Mouse (Mus musculus) spleen, adult 2 months (tissue): ENCODE measurements around the gene Opalin. TPM values are rescaled to one million over a fixed set of nuclear protein-coding genes. Genes with fewer than 3 reads are reported as not detected.

ENCODE experiments used
- DNase-seq, 2 experiments: peaks; one replicate each; pipeline versions ENCODE4 v3.0.0 to v3.0.0-alpha.2; 2012 to 2021; ENCODE audit warnings: low spot score in 2 of 2, low read depth in 1 of 2
- H3K27ac ChIP-seq: fragments of 200-500 bp; 2 replicates; pipeline ENCODE4 v1.5.1; 2012; ENCODE audit warnings: low read length, inconsistent platforms; ENCODE audit not compliant: insufficient read depth
- H3K27me3 ChIP-seq: fragments of 200-500 bp; 2 replicates; pipeline ENCODE4 v1.6.1; 2012; ENCODE audit warnings: mild to moderate bottlenecking, moderate library complexity, low read length, inconsistent platforms; ENCODE audit not compliant: control insufficient read depth, insufficient read depth
- H3K36me3 ChIP-seq: fragments of 200-500 bp; 2 replicates; pipeline ENCODE4 v1.6.1; 2012; ENCODE audit warnings: mild to moderate bottlenecking, low read length, inconsistent platforms; ENCODE audit not compliant: control insufficient read depth, insufficient read depth
- H3K4me1 ChIP-seq: fragments of 200-500 bp; 2 replicates; pipeline ENCODE4 v1.6.1; 2011; ENCODE audit warnings: inconsistent platforms; ENCODE audit not compliant: control insufficient read depth, insufficient read depth, insufficient read length
- H3K4me3 ChIP-seq: fragments of 200-500 bp; 2 replicates; pipeline ENCODE4 v1.5.1; 2011; ENCODE audit warnings: mild to moderate bottlenecking, inconsistent platforms; ENCODE audit not compliant: insufficient read depth, insufficient read length; ENCODE audit errors: extremely low read depth
- CTCF ChIP-seq: fragments of 200-500 bp; IDR thresholded peaks from 2 replicates; pipeline ENCODE4 v1.5.1; 2011; ENCODE audit warnings: mild to moderate bottlenecking, inconsistent platforms; ENCODE audit not compliant: insufficient read depth, insufficient read length, insufficient replicate concordance; ENCODE audit errors: extremely low read depth
- POLR2A ChIP-seq: fragments of 200-500 bp; IDR thresholded peaks from 2 replicates; pipeline ENCODE4 v1.6.1; 2011; ENCODE audit warnings: low read depth, low read length, inconsistent platforms
- WGBS: fragments of 180-500 bp; shearing (Covaris S2); methylation state at CpG from one replicate; pipeline ENCODE4 v1.1.7; 2018; 5-methylcytosine and 5-hydroxymethylcytosine counted together
- polyA plus RNA-seq: library from polyadenylated mRNA; depleted of rRNA; stranded (reverse); fragments of >200 nt; gene quantifications from 2 replicates; pipeline ENCODE4 v1.2.3, GENCODE M21; 2012

Gene Opalin
- polyA plus RNA-seq, 1 experiment: not detected

- Histone ChIP-seq H3K4me3 (no peak overlapping the region), H3K36me3 (no peaks in the 10 kb centered on the region), H3K27ac (no peak overlapping the region), H3K27me3 (no peaks in the 10 kb centered on the region), H3K4me1 (no peaks in the 10 kb centered on the region)
- DNase-seq: no peak
- TF ChIP-seq CTCF (no peak), POLR2A (no peak)
- WGBS: 28% methylated on average over 6 of the region's 6 CpGs
Observed at GRCm38 (mm10) chr19:41112609-41113008, 35.7 kb upstream of the Opalin start.

GRCm38 (mm10) chr19:41109991-41110390 lies 33.1 kb upstream of the Opalin start:
- Histone ChIP-seq H3K4me1 (no peaks in the 10 kb centered on the region), H3K36me3 (no peaks in the 10 kb centered on the region), H3K4me3 (no peak overlapping the region), H3K27ac (no peak overlapping the region), H3K27me3 (no peaks in the 10 kb centered on the region)
- DNase-seq: no peak
- WGBS: 64% methylated on average over 5 of the region's 5 CpGs
- TF ChIP-seq CTCF (no peak), POLR2A (no peak)

- no peak for TF ChIP-seq CTCF
- TF ChIP-seq POLR2A: no peak
- Histone ChIP-seq H3K27me3 (no peaks in the 10 kb centered on the region), H3K4me3 (no peak overlapping the region), H3K27ac (no peak overlapping the region), H3K36me3 (no peaks in the 10 kb centered on the region), H3K4me1 (no peaks in the 10 kb centered on the region)
- 79% methylated on average over 8 of the region's 8 CpGs for WGBS
- no peak for DNase-seq
Observed at GRCm38 (mm10) chr19:41109496-41109895, 32.6 kb upstream of the Opalin start.

- no peak for DNase-seq
- no peaks in the 10 kb centered on the region for H3K36me3 ChIP-seq
- 89% methylated on average over 7 of the region's 7 CpGs for WGBS
- no peak overlapping the region for H3K27ac ChIP-seq
- H3K4me3 ChIP-seq: no peak overlapping the region
- TF ChIP-seq CTCF: no peak
- TF ChIP-seq POLR2A: no peak
- no peaks in the 10 kb centered on the region for H3K4me1 ChIP-seq
- no peaks in the 10 kb centered on the region for H3K27me3 ChIP-seq
Observed at GRCm38 (mm10) chr19:41108666-41109065, 31.8 kb upstream of the Opalin start.

GRCm38 (mm10) chr19:41107530-41107929 lies 30.6 kb upstream of the Opalin start:
- H3K4me3 ChIP-seq: no peak overlapping the region
- TF ChIP-seq POLR2A: no peak
- no peak for TF ChIP-seq CTCF
- no peak for DNase-seq
- H3K36me3 ChIP-seq: no peaks in the 10 kb centered on the region
- no peaks in the 10 kb centered on the region for H3K27me3 ChIP-seq
- WGBS: 73% methylated on average over 8 of the region's 8 CpGs
- H3K4me1 ChIP-seq: no peaks in the 10 kb centered on the region
- no peak overlapping the region for H3K27ac ChIP-seq

GRCm38 (mm10) chr19:41104922-41105321 lies 28.0 kb upstream of the Opalin start:
- no peak for DNase-seq
- no peaks in the 10 kb centered on the region for H3K4me1 ChIP-seq
- H3K27me3 ChIP-seq: no peaks in the 10 kb centered on the region
- TF ChIP-seq CTCF (peak; percentile 9; the same call in 1 of the 2 replicates), POLR2A (no peak)
- H3K4me3 ChIP-seq: no peak overlapping the region
- WGBS: 59% methylated on average over 8 of the region's 8 CpGs
- no peaks in the 10 kb centered on the region for H3K36me3 ChIP-seq
- no peak overlapping the region for H3K27ac ChIP-seq

- H3K4me3 ChIP-seq: no peak overlapping the region
- H3K27ac ChIP-seq: no peak overlapping the region
- TF ChIP-seq POLR2A: no peak
- TF ChIP-seq CTCF: no peak
- WGBS: 59% methylated on average over 8 of the region's 8 CpGs
- H3K27me3 ChIP-seq: no peaks in the 10 kb centered on the region
- no peak for DNase-seq
- H3K36me3 ChIP-seq: no peaks in the 10 kb centered on the region
- no peaks in the 10 kb centered on the region for H3K4me1 ChIP-seq
Observed at GRCm38 (mm10) chr19:41101390-41101789, 24.5 kb upstream of the Opalin start.
